ENCODE assay signal across 8 mouse cellular contexts in genomic region chr4:131849986-131850638, GRCm38 (mm10). TPM values are rescaled to one million over a fixed set of nuclear protein-coding genes. Genes with fewer than 3 reads are reported as not detected.
A peak's percentile ranks its signal among the peaks of the same experiment; 100 is the strongest.
DNase-seq lines count a peak whose midpoint lies in the region; ATAC-seq and TF ChIP-seq lines count a peak whose summit lies in the region.

No protein-coding gene starts in this region.

- no peak overlapping the region for H3K4me2 ChIP-seq in forebrain, embryonic 11.5 days (ENCODE audit: low read depth, low read length, severe bottlenecking)
- 0 out of 2 replicates have a peak overlapping the region, but pooled peaks have one; percentile 5 for H3K4me2 ChIP-seq in heart, embryonic 13.5 days

- no peak for TF ChIP-seq POLR2A in cortical plate, adult 2 months (IDR thresholded peaks at IDR 0.05; ENCODE audit: extremely low read depth, insufficient read depth, low read length)
- TF ChIP-seq POLR2A in olfactory bulb, adult 2 months (IDR thresholded peaks at IDR 0.05; ENCODE audit: insufficient read depth, low read depth, low read length): no peak

- H3K36me3 ChIP-seq in forebrain, embryonic 10.5 days (replicated peaks): peaks cover 19% of the 10 kb centered on the region
- H3K36me3 ChIP-seq in forebrain, embryonic 11.5 days (ENCODE audit: control insufficient read depth, insufficient read depth, low read length): no peaks in the 10 kb centered on the region
- H3K36me3 ChIP-seq in heart, embryonic 13.5 days: 0 out of 2 replicates have a peak, but pooled peaks cover 2% of the 10 kb centered on the region

- no peak for ATAC-seq in forebrain, embryonic 11.5 days (replicated peaks; ENCODE audit: low FRiP score)
- ATAC-seq in heart, embryonic 13.5 days (ENCODE audit: extremely low read depth, insufficient number of reproducible peaks, low FRiP score, low TSS enrichment): no peak

- no peaks in the 10 kb centered on the region for H3K27me3 ChIP-seq in forebrain, embryonic 10.5 days (ENCODE audit: poor library complexity, severe bottlenecking)
- H3K27me3 ChIP-seq in forebrain, embryonic 11.5 days (ENCODE audit: control insufficient read depth, insufficient read depth, low read length): no peaks in the 10 kb centered on the region
- no peaks in the 10 kb centered on the region for H3K27me3 ChIP-seq in heart, embryonic 13.5 days (replicated peaks)

- H3K9me3 ChIP-seq in forebrain, embryonic 10.5 days: no peaks in the 10 kb centered on the region
- no peaks in the 10 kb centered on the region for H3K9me3 ChIP-seq in forebrain, embryonic 11.5 days (ENCODE audit: control insufficient read depth, low read length)
- no peaks in the 10 kb centered on the region for H3K9me3 ChIP-seq in heart, embryonic 13.5 days

- H3K4me3 ChIP-seq in forebrain, embryonic 10.5 days: no peak overlapping the region
- H3K4me3 ChIP-seq in forebrain, embryonic 11.5 days (ENCODE audit: low read depth, low read length): no peak overlapping the region
- no peak overlapping the region for H3K4me3 ChIP-seq in cortical plate, adult 2 months (ENCODE audit: insufficient read depth, low read length)
- H3K4me3 ChIP-seq in heart, embryonic 13.5 days: no peak overlapping the region
- no peak overlapping the region for H3K4me3 ChIP-seq in olfactory bulb, adult 2 months (ENCODE audit: insufficient read depth, low read depth, low read length)

- no peak for TF ChIP-seq CTCF in cortical plate, adult 2 months (IDR thresholded peaks at IDR 0.05; ENCODE audit: extremely low read depth, insufficient read depth, low read length)
- no peak for TF ChIP-seq CTCF in olfactory bulb, adult 2 months (IDR thresholded peaks at IDR 0.05; ENCODE audit: insufficient read depth, low read depth, low read length)

- DNase-seq in forebrain, embryonic 10.5 days (ENCODE audit: extremely low spot score, low spot score): no peak
- no peak for DNase-seq in forebrain, embryonic 11.5 days (ENCODE audit: low spot score)
- peak; percentile 67 to 75 for DNase-seq in kidney, postnatal 25 days
- no peak for DNase-seq in embryo, embryonic 10 days (ENCODE audit: low spot score)
- DNase-seq in cerebellum, adult 8-10 months: no peak

- 57% methylated on average over 5 of the region's 5 CpGs for WGBS in forebrain, embryonic 10.5 days
- 39% methylated on average over 5 of the region's 5 CpGs for WGBS in forebrain, embryonic 11.5 days
- 40% methylated on average over 5 of the region's 5 CpGs for WGBS in heart, embryonic 13.5 days
- WGBS in olfactory bulb, adult 2 months: 8% methylated on average over 5 of the region's 5 CpGs

- no peak overlapping the region for H3K9ac ChIP-seq in forebrain, embryonic 11.5 days (ENCODE audit: low read length)
- 0 out of 2 replicates have a peak overlapping the region, but pooled peaks have one; percentile 30 for H3K9ac ChIP-seq in heart, embryonic 13.5 days

- H3K27ac ChIP-seq in forebrain, embryonic 10.5 days: peak overlapping the region; percentile 54
- H3K27ac ChIP-seq in forebrain, embryonic 11.5 days (ENCODE audit: low read depth, low read length): no peak overlapping the region
- H3K27ac ChIP-seq in cortical plate, adult 2 months (ENCODE audit: insufficient read depth, low read length): peak overlapping the region; percentile 74; the same call in 1 of the 2 replicates
- peak overlapping the region; percentile 78 for H3K27ac ChIP-seq in heart, embryonic 13.5 days (replicated peaks)
- peak overlapping the region; percentile 87 for H3K27ac ChIP-seq in olfactory bulb, adult 2 months (ENCODE audit: insufficient read depth, low read depth, low read length)

- H3K4me1 ChIP-seq in forebrain, embryonic 10.5 days: peaks cover 40% of the 10 kb centered on the region
- peaks cover 3% of the 10 kb centered on the region; the same call in 1 of the 2 replicates for H3K4me1 ChIP-seq in forebrain, embryonic 11.5 days (replicated peaks; ENCODE audit: control insufficient read depth, insufficient read depth, low read length)
- H3K4me1 ChIP-seq in cortical plate, adult 2 months (ENCODE audit: control insufficient read depth, insufficient read depth, low read length): peaks cover 4% of the 10 kb centered on the region; the same call in 1 of the 2 replicates
- peaks cover 33% of the 10 kb centered on the region for H3K4me1 ChIP-seq in heart, embryonic 13.5 days
- H3K4me1 ChIP-seq in olfactory bulb, adult 2 months (ENCODE audit: control insufficient read depth, insufficient read depth, low read length): peaks cover 11% of the 10 kb centered on the region

RNA-seq across cellular contexts. Expression of gene Mecr, which starts 6.8 kb away (rescaled TPM):
- 57.6 and 60.2 TPM in 2 replicates for polyA plus RNA-seq in forebrain, embryonic 10.5 days (2016; fragmentation: Nextera tagmentation; extraction: Ambion mirVana)
- polyA plus RNA-seq in forebrain, embryonic 11.5 days (2014; fragmentation: Nextera tagmentation; extraction: Ambion mirVana): 50.1 and 51.7 TPM in 2 replicates
- polyA plus RNA-seq in cortical plate, adult 2 months (2012; rRNA removed): 45.2 and 51.4 TPM in 2 replicates
- polyA plus RNA-seq in heart, embryonic 13.5 days (2015; fragmentation: Nextera tagmentation; extraction: Ambion mirVana): 39.2 and 42.0 TPM in 2 replicates
- polyA plus RNA-seq in olfactory bulb, adult 2 months (2012; ENCODE audit: insufficient read depth, insufficient read length, low replicate concordance, missing spikeins): not detected in 2 replicates

RNA-seq across cellular contexts. Expression of gene Ptpru, which starts 12.0 kb away (rescaled TPM):
- 26.5 and 27.0 TPM in 2 replicates for polyA plus RNA-seq in forebrain, embryonic 10.5 days (2016; fragmentation: Nextera tagmentation; extraction: Ambion mirVana)
- 40.7 and 44.3 TPM in 2 replicates for polyA plus RNA-seq in forebrain, embryonic 11.5 days (2014; fragmentation: Nextera tagmentation; extraction: Ambion mirVana)
- 46.0 and 46.1 TPM in 2 replicates for polyA plus RNA-seq in cortical plate, adult 2 months (2012; rRNA removed)
- polyA plus RNA-seq in heart, embryonic 13.5 days (2015; fragmentation: Nextera tagmentation; extraction: Ambion mirVana): 1.7 and 2.2 TPM in 2 replicates
- polyA plus RNA-seq in olfactory bulb, adult 2 months (2012; ENCODE audit: insufficient read depth, insufficient read length, low replicate concordance, missing spikeins): not detected in 2 replicates

RNA-seq across cellular contexts. Expression of gene Srsf4, which starts 23.3 kb away (rescaled TPM):
- 152 and 155 TPM in 2 replicates for polyA plus RNA-seq in forebrain, embryonic 10.5 days (2016; fragmentation: Nextera tagmentation; extraction: Ambion mirVana)
- polyA plus RNA-seq in forebrain, embryonic 11.5 days (2014; fragmentation: Nextera tagmentation; extraction: Ambion mirVana): 191 TPM in 2 replicates
- 67.9 and 71.5 TPM in 2 replicates for polyA plus RNA-seq in cortical plate, adult 2 months (2012; rRNA removed)
- polyA plus RNA-seq in heart, embryonic 13.5 days (2015; fragmentation: Nextera tagmentation; extraction: Ambion mirVana): 68.5 and 72.0 TPM in 2 replicates
- not detected in 2 replicates for polyA plus RNA-seq in olfactory bulb, adult 2 months (2012; ENCODE audit: insufficient read depth, insufficient read length, low replicate concordance, missing spikeins)

Comparison
In these comparisons a context has a peak if more than half of its experiments do, and no peak if none do; other contexts are left out.
1. DNase-seq: peak in kidney, postnatal 25 days (2 of 2); none in forebrain, embryonic 10.5 days (single experiment), forebrain, embryonic 11.5 days (single experiment), embryo, embryonic 10 days (single experiment) and cerebellum, adult 8-10 months (single experiment).
2. RNA of gene Mecr, which starts 6.8 kb away (polyA plus RNA-seq): 57.6 to 60.2 TPM in forebrain, embryonic 10.5 days, 50.1 to 51.7 TPM in forebrain, embryonic 11.5 days, 45.2 to 51.4 TPM in cortical plate, adult 2 months and 39.2 to 42.0 TPM in heart, embryonic 13.5 days; not detected in olfactory bulb, adult 2 months; every median in the first group is over 10 times any median in the second.